Mouse (Mus musculus): ENCODE results near the gene Zfp692. TPM values are rescaled to one million over a fixed set of nuclear protein-coding genes. Genes with fewer than 3 reads are reported as not detected.

Zfp692 gene
- polyA plus RNA-seq (2012; rRNA removed), result 42.1 and 49.7 TPM in 2 replicates

GRCm38 (mm10) chr11:58306860-58307308 lies at the start of gene Zfp692:
TSS of gene Zfp692 (plus strand) at chr11:58307069.
- H3K4me3 ChIP-seq (ENCODE audit: control insufficient read depth, insufficient read depth, low read length), result peak within 1 kb of the TSS; percentile 73
- no peaks in the 10 kb centered on the region for H3K36me3 ChIP-seq (ENCODE audit: control insufficient read depth, insufficient read depth, low read length)
- peaks cover 16% of the 10 kb centered on the region for H3K4me1 ChIP-seq (replicated peaks; ENCODE audit: control insufficient read depth, insufficient read depth, low read length)
- DNase-seq, result peak; percentile 92
- 0 out of 2 replicates have a peak, but pooled peaks have one; percentile 50 for TF ChIP-seq CTCF (IDR thresholded peaks at IDR 0.05; ENCODE audit: borderline replicate concordance, control insufficient read depth, extremely low read depth, insufficient read depth, low read length, poor library complexity)
- peak; percentile 62 for TF ChIP-seq POLR2A (IDR thresholded peaks at IDR 0.05; ENCODE audit: control insufficient read depth, extremely low read depth, insufficient read depth, low read length, poor library complexity)
- no peaks in the 10 kb centered on the region for H3K27me3 ChIP-seq (ENCODE audit: control insufficient read depth, insufficient read depth, low read length)
- 1% methylated on average over 34 of the region's 34 CpGs for WGBS
- H3K27ac ChIP-seq (ENCODE audit: control insufficient read depth, insufficient read depth, low read length), result no peak within 1 kb of the TSS

DNA sequence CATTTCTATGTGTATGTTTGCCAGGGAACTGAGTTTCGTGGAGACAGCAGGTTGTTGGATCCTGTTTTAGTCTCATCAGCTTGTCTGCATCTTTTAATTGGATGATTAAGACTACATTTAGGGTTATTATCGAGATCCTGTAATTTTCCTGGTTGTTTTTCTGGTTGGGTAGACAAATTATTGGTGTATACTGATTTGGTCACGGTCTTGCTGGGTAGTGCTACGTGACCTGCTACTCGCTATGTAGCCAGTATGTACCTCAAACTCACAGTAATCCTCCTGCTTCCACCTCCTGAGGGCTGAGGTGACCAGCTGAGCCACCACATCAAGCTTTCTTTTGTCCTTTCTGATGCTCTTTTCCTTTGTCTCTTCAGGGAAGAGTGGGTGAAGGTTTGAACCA lies 49.1 kb upstream of the Zfp692 start:
- Histone ChIP-seq H3K27ac (ENCODE audit: control insufficient read depth, insufficient read depth, low read length) (no peak overlapping the region), H3K27me3 (ENCODE audit: control insufficient read depth, insufficient read depth, low read length) (no peaks in the 10 kb centered on the region), H3K4me3 (ENCODE audit: control insufficient read depth, insufficient read depth, low read length) (no peak overlapping the region), H3K36me3 (ENCODE audit: control insufficient read depth, insufficient read depth, low read length) (no peaks in the 10 kb centered on the region), H3K4me1 (replicated peaks; ENCODE audit: control insufficient read depth, insufficient read depth, low read length) (no peaks in the 10 kb centered on the region)
- TF ChIP-seq POLR2A (IDR thresholded peaks at IDR 0.05; ENCODE audit: control insufficient read depth, extremely low read depth, insufficient read depth, low read length, poor library complexity) (no peak), CTCF (IDR thresholded peaks at IDR 0.05; ENCODE audit: borderline replicate concordance, control insufficient read depth, extremely low read depth, insufficient read depth, low read length, poor library complexity) (no peak)
- no peak for DNase-seq
- WGBS, result 92% methylated on average over 5 of the region's 5 CpGs

DNA sequence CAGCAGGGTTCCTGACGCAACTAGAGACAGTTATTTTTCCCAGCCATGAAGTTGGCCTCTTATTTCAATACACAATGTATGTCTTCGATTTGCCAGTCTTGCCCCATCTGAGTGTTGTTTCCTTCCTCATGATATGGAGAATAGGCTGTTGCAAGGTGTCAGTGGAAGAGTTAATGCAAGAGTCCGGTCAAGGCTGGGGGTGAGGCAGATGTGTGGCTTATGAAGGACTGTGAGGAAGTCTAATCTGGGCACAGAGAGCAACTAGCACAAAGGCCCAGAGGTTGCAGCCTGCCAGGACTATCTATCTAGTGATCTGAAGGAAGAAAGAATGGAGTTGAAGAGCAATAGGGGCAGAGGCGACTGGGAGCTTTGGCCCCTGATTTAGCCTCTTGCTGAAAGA lies 46.7 kb upstream of the Zfp692 start:
- Histone ChIP-seq H3K27ac (ENCODE audit: control insufficient read depth, insufficient read depth, low read length) (no peak overlapping the region), H3K27me3 (ENCODE audit: control insufficient read depth, insufficient read depth, low read length) (no peaks in the 10 kb centered on the region), H3K4me3 (ENCODE audit: control insufficient read depth, insufficient read depth, low read length) (no peak overlapping the region), H3K36me3 (ENCODE audit: control insufficient read depth, insufficient read depth, low read length) (no peaks in the 10 kb centered on the region), H3K4me1 (replicated peaks; ENCODE audit: control insufficient read depth, insufficient read depth, low read length) (no peaks in the 10 kb centered on the region)
- TF ChIP-seq CTCF (IDR thresholded peaks at IDR 0.05; ENCODE audit: borderline replicate concordance, control insufficient read depth, extremely low read depth, insufficient read depth, low read length, poor library complexity) (no peak), POLR2A (IDR thresholded peaks at IDR 0.05; ENCODE audit: control insufficient read depth, extremely low read depth, insufficient read depth, low read length, poor library complexity) (no peak)
- DNase-seq, result no peak
- WGBS, result 85% methylated on average over 4 of the region's 4 CpGs

DNA sequence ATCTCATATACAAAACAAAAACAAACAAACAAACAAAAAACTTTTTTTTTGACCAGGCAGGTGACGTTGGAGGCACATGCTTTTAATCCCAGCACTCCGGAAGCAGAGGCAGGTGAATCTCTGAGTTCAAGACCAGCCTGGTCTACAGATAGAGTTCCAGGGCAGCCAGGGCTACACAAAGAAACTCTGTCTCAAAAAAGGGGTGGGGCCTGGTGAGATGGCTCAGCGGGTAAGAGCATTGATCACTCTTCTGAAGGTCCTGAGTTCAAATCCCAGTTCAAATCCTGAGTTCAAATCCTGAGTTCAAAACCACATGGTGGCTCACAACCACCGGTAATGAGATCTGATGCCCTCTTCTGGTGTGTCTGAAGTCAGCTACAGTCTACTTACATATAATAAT lies 45.0 kb upstream of the Zfp692 start:
- Histone ChIP-seq H3K4me3 (ENCODE audit: control insufficient read depth, insufficient read depth, low read length) (no peak overlapping the region), H3K27ac (ENCODE audit: control insufficient read depth, insufficient read depth, low read length) (no peak overlapping the region), H3K27me3 (ENCODE audit: control insufficient read depth, insufficient read depth, low read length) (no peaks in the 10 kb centered on the region), H3K4me1 (replicated peaks; ENCODE audit: control insufficient read depth, insufficient read depth, low read length) (no peaks in the 10 kb centered on the region), H3K36me3 (ENCODE audit: control insufficient read depth, insufficient read depth, low read length) (no peaks in the 10 kb centered on the region)
- no peak for DNase-seq
- TF ChIP-seq CTCF (IDR thresholded peaks at IDR 0.05; ENCODE audit: borderline replicate concordance, control insufficient read depth, extremely low read depth, insufficient read depth, low read length, poor library complexity) (no peak), POLR2A (IDR thresholded peaks at IDR 0.05; ENCODE audit: control insufficient read depth, extremely low read depth, insufficient read depth, low read length, poor library complexity) (no peak)
- 97% methylated on average over 4 of the region's 4 CpGs for WGBS

DNA sequence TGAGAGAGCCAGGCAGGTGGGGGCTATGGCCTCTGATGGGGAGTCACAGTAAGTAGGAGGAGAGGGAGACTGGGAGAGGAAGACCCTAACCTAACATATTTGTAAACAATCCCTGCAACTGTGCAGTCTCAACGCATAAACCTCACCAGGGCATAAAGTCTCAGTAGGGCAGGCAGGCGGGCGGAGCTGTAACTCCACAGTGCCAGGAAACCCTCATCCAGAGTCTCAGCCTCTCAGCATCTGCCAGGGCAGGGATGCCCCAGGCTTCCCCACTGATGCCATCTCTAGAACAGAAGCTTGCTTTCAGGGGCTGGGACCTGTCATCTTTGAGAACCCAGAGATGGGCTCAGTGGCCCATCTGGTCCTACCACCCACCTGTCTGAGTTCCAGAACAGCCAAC lies 44.5 kb upstream of the Zfp692 start:
- no peak overlapping the region for H3K4me3 ChIP-seq (ENCODE audit: control insufficient read depth, insufficient read depth, low read length)
- H3K36me3 ChIP-seq (ENCODE audit: control insufficient read depth, insufficient read depth, low read length), result no peaks in the 10 kb centered on the region
- no peaks in the 10 kb centered on the region for H3K4me1 ChIP-seq (replicated peaks; ENCODE audit: control insufficient read depth, insufficient read depth, low read length)
- WGBS, result 97% methylated on average over 3 of the region's 3 CpGs
- H3K27ac ChIP-seq (ENCODE audit: control insufficient read depth, insufficient read depth, low read length), result no peak overlapping the region
- no peak for DNase-seq
- H3K27me3 ChIP-seq (ENCODE audit: control insufficient read depth, insufficient read depth, low read length), result no peaks in the 10 kb centered on the region
- TF ChIP-seq POLR2A (IDR thresholded peaks at IDR 0.05; ENCODE audit: control insufficient read depth, extremely low read depth, insufficient read depth, low read length, poor library complexity) (no peak), CTCF (IDR thresholded peaks at IDR 0.05; ENCODE audit: borderline replicate concordance, control insufficient read depth, extremely low read depth, insufficient read depth, low read length, poor library complexity) (no peak)

- no peak overlapping the region for H3K4me3 ChIP-seq (ENCODE audit: control insufficient read depth, insufficient read depth, low read length)
- no peak for TF ChIP-seq POLR2A (IDR thresholded peaks at IDR 0.05; ENCODE audit: control insufficient read depth, extremely low read depth, insufficient read depth, low read length, poor library complexity)
- TF ChIP-seq CTCF (IDR thresholded peaks at IDR 0.05; ENCODE audit: borderline replicate concordance, control insufficient read depth, extremely low read depth, insufficient read depth, low read length, poor library complexity), result no peak
- 89% methylated on average over 2 of the region's 2 CpGs for WGBS
These were observed 43.4 kb upstream of the Zfp692 start for GRCm38 (mm10) chr11:58263516-58263915.

DNA sequence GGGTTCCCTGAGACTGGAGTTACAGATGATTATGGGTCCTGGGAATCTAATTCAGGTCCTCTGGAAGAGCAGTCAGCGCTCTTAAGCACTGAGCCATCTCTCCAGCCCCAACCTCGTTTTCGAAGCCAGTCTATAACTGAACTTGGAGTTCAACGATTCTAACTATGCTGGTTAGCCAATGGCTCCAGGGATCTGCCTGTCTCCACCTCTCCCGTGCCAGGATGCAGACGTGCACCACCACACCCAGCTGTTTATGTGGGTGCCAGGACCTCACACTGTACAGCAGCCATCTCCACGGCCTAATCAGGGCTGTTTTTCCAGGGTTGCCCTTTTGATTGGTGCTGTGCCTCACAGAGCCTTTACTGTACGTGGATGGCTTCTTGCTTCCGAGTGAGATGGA lies 42.3 kb upstream of the Zfp692 start:
- Histone ChIP-seq H3K27ac (ENCODE audit: control insufficient read depth, insufficient read depth, low read length) (no peak overlapping the region), H3K4me1 (replicated peaks; ENCODE audit: control insufficient read depth, insufficient read depth, low read length) (no peaks in the 10 kb centered on the region), H3K36me3 (ENCODE audit: control insufficient read depth, insufficient read depth, low read length) (no peaks in the 10 kb centered on the region), H3K27me3 (ENCODE audit: control insufficient read depth, insufficient read depth, low read length) (no peaks in the 10 kb centered on the region), H3K4me3 (ENCODE audit: control insufficient read depth, insufficient read depth, low read length) (no peak overlapping the region)
- DNase-seq, result no peak
- WGBS, result 88% methylated on average over 9 of the region's 9 CpGs
- no peak for TF ChIP-seq POLR2A (IDR thresholded peaks at IDR 0.05; ENCODE audit: control insufficient read depth, extremely low read depth, insufficient read depth, low read length, poor library complexity)
- TF ChIP-seq CTCF (IDR thresholded peaks at IDR 0.05; ENCODE audit: borderline replicate concordance, control insufficient read depth, extremely low read depth, insufficient read depth, low read length, poor library complexity), result no peak

More at GRCm38 (mm10) chr11:58263516-58263915, 43.4 kb upstream of the Zfp692 start:
- Histone ChIP-seq H3K27ac (ENCODE audit: control insufficient read depth, insufficient read depth, low read length) (no peak overlapping the region), H3K27me3 (ENCODE audit: control insufficient read depth, insufficient read depth, low read length) (no peaks in the 10 kb centered on the region), H3K36me3 (ENCODE audit: control insufficient read depth, insufficient read depth, low read length) (no peaks in the 10 kb centered on the region), H3K4me1 (replicated peaks; ENCODE audit: control insufficient read depth, insufficient read depth, low read length) (no peaks in the 10 kb centered on the region)
- no peak for DNase-seq
